Mouse (Mus musculus): ENCODE data around the gene Gm10282. TPM values are rescaled to one million over a fixed set of nuclear protein-coding genes. Genes with fewer than 3 reads are reported as not detected.

Gm10282 gene
- total RNA-seq, 2 experiments from 2014 or later: 3.9 to 6.2 TPM

GRCm38 (mm10) chr8:72342556-72343300, 37.7 kb upstream of the Gm10282 start:
- DNase-seq (ENCODE audit: extremely low spot score in 1 of 2, low spot score in 2 of 2): no peak
- Histone ChIP-seq H3K27ac (0 out of 2 replicates have a peak overlapping the region, but pooled peaks have one; percentile 24), H3K4me3 (no peak overlapping the region)
- intact Hi-C loops (cut with DNase I): no loop called here
- no peak for TF ChIP-seq CTCF (IDR thresholded peaks at IDR 0.05)

- no peak for TF ChIP-seq CTCF (IDR thresholded peaks at IDR 0.05)
- Histone ChIP-seq H3K4me3 (no peak overlapping the region), H3K27ac (no peak overlapping the region)
- DNase-seq (ENCODE audit: extremely low spot score in 1 of 2, low spot score in 2 of 2): no peak
- intact Hi-C loops (cut with DNase I): no loop called here
These were observed 32.0 kb upstream of the Gm10282 start for GRCm38 (mm10) chr8:72337034-72337433.

- intact Hi-C loops (cut with DNase I): no loop called here
- no peak for TF ChIP-seq CTCF (IDR thresholded peaks at IDR 0.05)
- no peak for DNase-seq (ENCODE audit: extremely low spot score in 1 of 2, low spot score in 2 of 2)
- Histone ChIP-seq H3K4me3 (no peak overlapping the region), H3K27ac (no peak overlapping the region; the same call in 1 of the 2 replicates)
These were observed 31.2 kb upstream of the Gm10282 start for GRCm38 (mm10) chr8:72336273-72336672.

GRCm38 (mm10) chr8:72334144-72334641, 29.1 kb upstream of the Gm10282 start:
- H3K4me3 ChIP-seq: no peak overlapping the region
- peak overlapping the region; percentile 24; the same call in 1 of the 2 replicates for H3K27ac ChIP-seq
- no peak for TF ChIP-seq CTCF (IDR thresholded peaks at IDR 0.05)
- intact Hi-C loops (cut with DNase I): no loop called here
- no peak for DNase-seq (ENCODE audit: extremely low spot score in 1 of 2, low spot score in 2 of 2)

GRCm38 (mm10) chr8:72333429-72334143, 28.5 kb upstream of the Gm10282 start:
- intact Hi-C loops (cut with DNase I): no loop called here
- no peak overlapping the region for H3K4me3 ChIP-seq
- no peak for DNase-seq (ENCODE audit: extremely low spot score in 1 of 2, low spot score in 2 of 2)
- H3K27ac ChIP-seq: peak overlapping the region; percentile 24; the same call in 1 of the 2 replicates
- no peak for TF ChIP-seq CTCF (IDR thresholded peaks at IDR 0.05)

- no peak for TF ChIP-seq CTCF (IDR thresholded peaks at IDR 0.05)
- intact Hi-C loops (cut with DNase I): no loop called here
These were observed 26.6 kb upstream of the Gm10282 start for GRCm38 (mm10) chr8:72331631-72332030.

GRCm38 (mm10) chr8:72330806-72331516, 25.9 kb upstream of the Gm10282 start:
- no peak for DNase-seq (ENCODE audit: extremely low spot score in 1 of 2, low spot score in 2 of 2)
- no peak for TF ChIP-seq CTCF (IDR thresholded peaks at IDR 0.05)
- intact Hi-C loops (cut with DNase I): no loop called here
- Histone ChIP-seq H3K27ac (no peak overlapping the region), H3K4me3 (no peak overlapping the region)

More at GRCm38 (mm10) chr8:72331631-72332030, 26.6 kb upstream of the Gm10282 start:
- no peak overlapping the region for H3K27ac ChIP-seq
- no peak overlapping the region for H3K4me3 ChIP-seq
- no peak for DNase-seq (ENCODE audit: extremely low spot score in 1 of 2, low spot score in 2 of 2)

GRCm38 (mm10) chr8:72329116-72329515, 24.1 kb upstream of the Gm10282 start:
- Histone ChIP-seq H3K4me3 (no peak overlapping the region), H3K27ac (no peak overlapping the region)
- intact Hi-C loops (cut with DNase I): no loop called here
- no peak for DNase-seq (ENCODE audit: extremely low spot score in 1 of 2, low spot score in 2 of 2)
- TF ChIP-seq CTCF (IDR thresholded peaks at IDR 0.05): no peak

GRCm38 (mm10) chr8:72324708-72325107, 19.6 kb upstream of the Gm10282 start:
- intact Hi-C loops (cut with DNase I): no loop called here
- DNase-seq (ENCODE audit: extremely low spot score in 1 of 2, low spot score in 2 of 2): no peak
- Histone ChIP-seq H3K27ac (no peak overlapping the region), H3K4me3 (no peak overlapping the region)
- no peak for TF ChIP-seq CTCF (IDR thresholded peaks at IDR 0.05)

GRCm38 (mm10) chr8:72324036-72324706, 19.1 kb upstream of the Gm10282 start:
- no peak overlapping the region for H3K4me3 ChIP-seq
- intact Hi-C loops (cut with DNase I): no loop called here
- peak overlapping the region; percentile 66; the same call in 1 of the 2 replicates for H3K27ac ChIP-seq
- no peak for DNase-seq (ENCODE audit: extremely low spot score in 1 of 2, low spot score in 2 of 2)
- no peak for TF ChIP-seq CTCF (IDR thresholded peaks at IDR 0.05)

- DNase-seq (ENCODE audit: extremely low spot score in 1 of 2, low spot score in 2 of 2): no peak
- Histone ChIP-seq H3K4me3 (peak overlapping the region; percentile 27; the same call in 1 of the 2 replicates), H3K27ac (peak overlapping the region; percentile 79)
- intact Hi-C loops (cut with DNase I): loop anchor here (2.0 kb wide), 1 partner anchor 36 kb away; no protein-coding TSS in a partner anchor
- TF ChIP-seq CTCF (IDR thresholded peaks at IDR 0.05): no peak
These were observed 18.2 kb upstream of the Gm10282 start for GRCm38 (mm10) chr8:72323131-72323725.
